Mouse (Mus musculus) gastrocnemius, postnatal 14 days (tissue): ENCODE data around the gene Ncf2. TPM values are rescaled to one million over a fixed set of nuclear protein-coding genes. Genes with fewer than 3 reads are reported as not detected.

Experiments used
- total RNA-seq, 2 experiments: library from RNA; stranded (reverse); gene quantifications; 2 replicates each; pipeline ENCODE4 v1.2.3; 2021

The Ncf2 gene
- total RNA-seq, 2 experiments from 2014 or later: 1.4 to 1.6 TPM

Other genes starting within 250 kb of the Ncf2 start
- not detected for gene Apobec4, start 49.6 kb upstream of the Ncf2 start, total RNA-seq
- 10 to 100 TPM; 19.6 to 23.3 TPM for gene Rgl1, start 33.8 kb upstream of the Ncf2 start, total RNA-seq
- 10 to 100 TPM; 27.4 to 30.7 TPM for gene Arpc5, start 33.7 kb upstream of the Ncf2 start, total RNA-seq
- 10 to 100 TPM; 33.9 to 34.4 TPM for gene Smg7, start 102.5 kb downstream of the Ncf2 start, total RNA-seq
- 1 to 10 TPM in 1 of 2 experiments, under 1 TPM in 1; 0.51 to 1.1 TPM for gene Nmnat2, start 154.8 kb downstream of the Ncf2 start, total RNA-seq